Mouse (Mus musculus) heart, postnatal 0 days (tissue): ENCODE data around the gene H2-M10.4. TPM values are rescaled to one million over a fixed set of nuclear protein-coding genes. Genes with fewer than 3 reads are reported as not detected.
"Not testable (repeated sequence)": the region's sequence is repeated elsewhere in the genome, so short reads cannot be mapped to it uniquely, and the experiment has no call there.

Experiments
- ATAC-seq: fragments of 200-750 bp; cut with Nextera tagmentation; 2 replicates; pipeline ENCODE4 v1.8.0; 2017; ENCODE audit warnings: low read depth, moderate number of reproducible peaks, moderate library complexity; ENCODE audit not compliant: insufficient read depth
- DNase-seq: peaks from one replicate; pipeline ENCODE4 v3.0.0-alpha.2; 2016; ENCODE audit warnings: low spot score
- H3K27ac ChIP-seq: fragments of 300-500 bp; sonication (generic); 2 replicates; pipeline ENCODE4 v1.5.1; 2014; ENCODE audit warnings: low read depth, mild to moderate bottlenecking
- H3K27me3 ChIP-seq: fragments of 300-500 bp; sonication (generic); 2 replicates; pipeline ENCODE4 v1.6.1; 2014; ENCODE audit warnings: low read length, mixed read lengths; ENCODE audit not compliant: control insufficient read depth, insufficient read depth
- H3K36me3 ChIP-seq: fragments of 300-500 bp; sonication (generic); replicated peaks from 2 replicates; pipeline ENCODE4 v1.6.1; 2014; ENCODE audit warnings: low read length, mixed read lengths; ENCODE audit not compliant: control insufficient read depth, insufficient read depth
- H3K4me1 ChIP-seq: fragments of 300-500 bp; sonication (generic); 2 replicates; pipeline ENCODE4 v1.6.1; 2014; ENCODE audit warnings: antibody characterized with exemption; ENCODE audit not compliant: control insufficient read depth, insufficient read depth
- H3K4me2 ChIP-seq: fragments of 300-500 bp; sonication (generic); 2 replicates; pipeline ENCODE4 v1.6.1; 2014; ENCODE audit warnings: low read depth, mild to moderate bottlenecking, low read length, moderate library complexity
- H3K4me3 ChIP-seq: fragments of 300-500 bp; sonication (generic); 2 replicates; pipeline ENCODE4 v1.5.1; 2014; ENCODE audit warnings: low read depth, low read length
- H3K9ac ChIP-seq: fragments of 300-500 bp; sonication (generic); replicated peaks from 2 replicates; pipeline ENCODE4 v1.6.1; 2014; ENCODE audit warnings: low read depth, low read length, mixed read lengths
- H3K9me3 ChIP-seq: fragments of 300-500 bp; sonication (generic); replicated peaks from 2 replicates; pipeline ENCODE4 v1.6.1; 2016; ENCODE audit warnings: low read length; ENCODE audit not compliant: control insufficient read depth
- CTCF ChIP-seq: IDR thresholded peaks from 2 replicates; pipeline ENCODE4 v1.5.1; 2016; ENCODE audit warnings: antibody characterized with exemption, control low read depth, low read depth
- EP300 ChIP-seq: IDR thresholded peaks from 2 replicates; pipeline ENCODE4 v1.6.1; 2016; ENCODE audit warnings: antibody characterized with exemption, low read depth
- WGBS: fragments of 180-500 bp; shearing (Covaris S2); extraction: QIAGEN DNeasy Blood & Tissue Kit; methylation state at CpG from one replicate; pipeline ENCODE4 v1.1.7; 2014; 5-methylcytosine and 5-hydroxymethylcytosine counted together
- polyA plus RNA-seq: library from polyadenylated mRNA; unstranded; fragments of >200 nt; fragmentation: Nextera tagmentation; extraction: Ambion mirVana; gene quantifications from 2 replicates; pipeline ENCODE4 v1.2.1, GENCODE M21; 2015
- total RNA-seq: library from RNA; depleted of rRNA; stranded (reverse); fragments of >200 nt; gene quantifications from 2 replicates; pipeline ENCODE4 v1.2.3, GENCODE M21; 2014; ENCODE audit warnings: low replicate concordance; rRNA removed

Gene H2-M10.4
- not detected in 2 replicates for total RNA-seq
- polyA plus RNA-seq, result not detected in 2 replicates

DNA sequence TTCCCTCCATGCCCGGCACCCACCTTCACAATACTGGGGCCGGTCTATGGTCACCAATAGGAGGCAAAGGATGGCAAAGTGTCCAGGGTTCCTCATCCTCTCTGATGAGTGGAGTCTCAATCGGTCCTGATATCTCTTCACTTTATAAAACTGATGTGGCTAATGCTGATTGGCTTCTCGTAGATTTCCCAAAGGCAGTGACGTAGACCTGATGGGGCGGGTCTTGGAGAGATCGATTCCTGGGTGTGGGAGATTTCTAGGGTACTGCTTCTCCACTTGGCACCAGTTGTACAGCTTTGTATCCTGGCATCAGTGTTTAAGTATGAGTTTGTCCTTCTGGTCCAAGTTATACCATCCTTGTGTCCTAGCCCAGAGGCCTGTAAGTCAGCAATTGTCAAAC lies at the start of gene H2-M10.4:
H2-M10.4 (minus strand) TSS at position 101 of the 400 bp plus-strand sequence.
- no peak within 1 kb of the TSS for H3K4me2 ChIP-seq
- no peak within 1 kb of the TSS for H3K27ac ChIP-seq
- H3K9me3 ChIP-seq, result no peaks in the 10 kb centered on the region
- H3K27me3 ChIP-seq, result no peaks in the 10 kb centered on the region
- no peak for DNase-seq
- H3K4me1 ChIP-seq, result no peaks in the 10 kb centered on the region
- no peak for ATAC-seq
- 83% methylated on average over 7 of the region's 7 CpGs for WGBS
- no peak within 1 kb of the TSS for H3K4me3 ChIP-seq
- TF ChIP-seq CTCF, result no peak
- TF ChIP-seq EP300, result no peak
- H3K36me3 ChIP-seq, result no peaks in the 10 kb centered on the region
- no peak within 1 kb of the TSS for H3K9ac ChIP-seq

DNA sequence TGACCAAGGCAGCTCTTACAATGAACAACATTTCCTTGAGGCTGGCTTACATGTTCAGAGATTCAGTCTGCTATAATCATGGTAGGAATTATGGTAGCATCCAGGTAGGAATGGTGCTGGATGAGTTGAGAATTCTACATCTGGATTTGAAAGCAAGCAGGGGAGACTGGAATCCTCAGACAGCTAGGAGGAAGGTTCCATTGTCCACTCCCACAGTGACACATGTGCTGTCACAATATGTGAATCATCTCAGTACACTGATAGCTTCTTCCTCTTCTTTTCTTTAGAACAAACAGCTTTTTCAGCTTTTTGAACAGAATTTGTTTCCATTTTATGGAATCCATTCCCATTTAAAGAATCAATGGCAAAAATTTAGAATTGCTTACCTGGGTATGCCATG lies 41.8 kb upstream of the H2-M10.4 start:
- H3K36me3 ChIP-seq, result no peaks in the 10 kb centered on the region
- ATAC-seq (no peak), DNase-seq (no peak)
- H3K4me1 ChIP-seq, result no peaks in the 10 kb centered on the region
- no peak overlapping the region for H3K4me3 ChIP-seq
- H3K27ac ChIP-seq, result no peak overlapping the region
- TF ChIP-seq CTCF, result no peak
- no peak for TF ChIP-seq EP300
- no peaks in the 10 kb centered on the region for H3K27me3 ChIP-seq
- H3K9ac ChIP-seq, result no peak overlapping the region
- no peaks in the 10 kb centered on the region for H3K9me3 ChIP-seq
- H3K4me2 ChIP-seq, result no peak overlapping the region

DNA sequence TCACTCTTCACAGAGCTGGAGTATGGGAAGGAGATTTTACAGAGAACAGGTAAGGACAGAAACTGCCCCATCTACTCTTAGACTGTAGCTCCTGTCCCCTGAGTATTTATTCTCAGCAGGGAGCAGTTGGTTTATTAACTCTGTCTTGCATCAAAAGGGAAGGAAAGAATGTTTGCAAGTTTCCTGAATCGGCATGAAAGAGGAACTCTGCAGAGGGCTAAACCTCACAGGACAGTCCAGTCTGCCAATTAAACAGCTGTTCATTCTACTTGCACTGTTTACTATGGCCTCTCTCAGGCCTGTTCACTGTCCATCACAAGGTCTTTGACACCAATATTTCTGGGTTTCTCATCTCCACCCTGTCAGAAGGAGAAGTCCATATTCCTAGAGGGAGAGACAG lies 38.3 kb upstream of the H2-M10.4 start:
- DNase-seq (no peak), ATAC-seq (no peak)
- no peak overlapping the region for H3K27ac ChIP-seq
- H3K9ac ChIP-seq, result no peak overlapping the region
- no peaks in the 10 kb centered on the region for H3K27me3 ChIP-seq
- no peak overlapping the region for H3K4me2 ChIP-seq
- no peaks in the 10 kb centered on the region for H3K9me3 ChIP-seq
- H3K4me1 ChIP-seq, result no peaks in the 10 kb centered on the region
- 50% methylated on average over 1 of the region's 1 CpGs for WGBS
- H3K4me3 ChIP-seq, result no peak overlapping the region
- no peak for TF ChIP-seq CTCF
- no peak for TF ChIP-seq EP300
- H3K36me3 ChIP-seq, result no peaks in the 10 kb centered on the region

DNA sequence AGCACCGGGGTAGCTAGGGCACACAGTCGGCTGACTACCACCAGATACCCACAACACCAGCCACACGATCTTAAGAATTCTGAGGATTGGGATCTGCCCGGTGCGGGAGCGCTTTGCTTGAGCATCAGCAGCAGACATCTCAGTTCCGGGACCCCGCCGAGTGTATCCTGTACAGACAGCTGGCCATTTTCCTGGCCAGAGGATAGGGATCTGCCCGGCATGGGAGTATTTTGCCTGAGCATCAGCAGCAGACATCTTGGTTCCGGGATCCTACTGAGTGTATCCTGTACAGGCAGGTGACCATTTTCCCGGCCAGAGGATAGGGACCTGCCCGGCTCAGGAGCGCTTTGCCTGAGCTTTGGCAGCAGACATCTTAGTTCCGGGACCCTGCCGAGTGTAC lies 26.0 kb upstream of the H2-M10.4 start:
- H3K9ac ChIP-seq, H3K4me3 ChIP-seq, ATAC-seq, DNase-seq, H3K9me3 ChIP-seq, H3K4me2 ChIP-seq, H3K27me3 ChIP-seq, H3K36me3 ChIP-seq, H3K4me1 ChIP-seq, H3K27ac ChIP-seq: not testable (repeated sequence)
- 87% methylated on average over 16 of the region's 16 CpGs for WGBS

DNA sequence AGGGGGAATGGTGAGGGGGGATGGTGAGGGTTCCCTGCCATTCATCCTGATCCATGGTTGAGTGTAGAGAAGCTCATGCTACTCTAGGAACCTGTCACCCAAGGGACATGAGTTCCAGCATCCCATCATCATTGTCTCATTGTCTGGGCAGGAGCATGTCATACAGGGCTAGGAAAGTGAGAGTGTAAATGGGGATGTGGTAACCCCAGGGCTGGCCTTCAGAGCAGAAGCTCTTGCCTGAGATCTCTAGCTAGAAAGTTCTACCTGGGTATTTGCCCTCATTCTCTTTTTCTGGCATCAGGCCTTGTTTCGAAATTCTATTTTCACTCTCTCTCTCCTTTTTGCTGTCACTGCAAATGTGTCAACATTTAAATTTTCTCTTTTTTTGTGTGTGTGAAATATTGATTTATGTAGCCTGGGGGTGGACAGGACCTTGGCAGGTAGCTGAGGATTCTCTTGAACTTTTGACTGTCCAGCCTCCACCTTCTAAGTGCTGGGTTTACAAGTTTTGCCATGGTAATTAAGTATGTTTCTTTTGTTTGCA lies 24.6 kb upstream of the H2-M10.4 start:
- TF ChIP-seq CTCF (no peak), EP300 (no peak)
- Histone ChIP-seq H3K27ac (no peak overlapping the region), H3K4me3 (no peak overlapping the region), H3K9me3 (no peaks in the 10 kb centered on the region), H3K4me2 (no peak overlapping the region), H3K27me3 (no peaks in the 10 kb centered on the region), H3K9ac (no peak overlapping the region), H3K36me3 (no peaks in the 10 kb centered on the region), H3K4me1 (no peaks in the 10 kb centered on the region)
- WGBS, result 54% methylated on average over 1 of the region's 1 CpGs
- DNase-seq (no peak), ATAC-seq (no peak)

DNA sequence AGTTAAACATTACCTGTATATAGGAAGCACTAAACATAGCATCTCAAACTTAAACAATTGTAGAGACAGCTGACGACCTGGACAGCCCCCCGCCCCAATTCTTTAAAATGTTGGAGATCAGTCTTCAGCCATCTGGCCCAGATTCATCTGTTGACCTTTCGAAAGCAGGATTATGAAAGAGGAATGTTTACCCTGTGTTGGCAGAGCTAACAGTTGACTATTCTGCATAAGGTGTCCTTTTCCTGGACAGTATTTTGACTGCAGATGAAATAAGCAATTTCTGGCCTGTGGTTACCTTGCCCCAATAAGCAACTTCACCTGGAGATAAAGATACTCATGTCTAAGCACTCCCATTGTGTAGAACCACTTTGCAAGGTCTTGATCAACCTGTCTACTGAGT lies 21.7 kb upstream of the H2-M10.4 start:
- Histone ChIP-seq H3K9me3 (no peaks in the 10 kb centered on the region), H3K27ac (no peak overlapping the region), H3K9ac (no peak overlapping the region), H3K27me3 (no peaks in the 10 kb centered on the region), H3K4me2 (no peak overlapping the region), H3K4me1 (no peaks in the 10 kb centered on the region), H3K4me3 (no peak overlapping the region), H3K36me3 (no peaks in the 10 kb centered on the region)
- DNase-seq (no peak), ATAC-seq (no peak)
- WGBS, result 60% methylated on average over 3 of the region's 3 CpGs
- TF ChIP-seq CTCF (no peak), EP300 (no peak)
